Mouse (Mus musculus) erythroblast, embryonic 14.5 days (primary cell): ENCODE measurements around the gene Nectin1. TPM values are rescaled to one million over a fixed set of nuclear protein-coding genes. Genes with fewer than 3 reads are reported as not detected.
A peak's percentile ranks its signal among the peaks of the same experiment; 100 is the strongest.

Experiments used
- H3K27me3 ChIP-seq: 2 replicates; pipeline ENCODE4 v1.6.1; 2012; ENCODE audit warnings: inconsistent platforms; ENCODE audit not compliant: control insufficient read depth
- H3K36me3 ChIP-seq: 2 replicates; pipeline ENCODE4 v1.6.1; 2012; ENCODE audit warnings: mild to moderate bottlenecking, inconsistent platforms; ENCODE audit not compliant: control insufficient read depth
- H3K4me1 ChIP-seq: 2 replicates; pipeline ENCODE4 v1.6.1; 2012; ENCODE audit warnings: inconsistent platforms; ENCODE audit not compliant: control insufficient read depth
- H3K4me3 ChIP-seq: replicated peaks from 2 replicates; pipeline ENCODE3; 2012; ENCODE audit warnings: moderate library complexity, mild to moderate bottlenecking, inconsistent platforms
- H3K9me3 ChIP-seq: 2 replicates; pipeline ENCODE4 v1.6.1; 2012; ENCODE audit warnings: low read length, inconsistent platforms, mixed read lengths; ENCODE audit not compliant: control insufficient read depth
- GATA1 ChIP-seq: IDR thresholded peaks from 2 replicates; pipeline ENCODE4 v1.6.1; 2012; ENCODE audit warnings: low read length, inconsistent platforms, mixed read lengths
- TAL1 ChIP-seq: IDR thresholded peaks from 3 replicates; pipeline ENCODE4 v1.6.1; 2012; ENCODE audit warnings: low read length, inconsistent platforms, mixed read lengths
- polyA plus RNA-seq: library from polyadenylated mRNA; stranded (reverse); fragments of >175 nt; gene quantifications from 2 replicates; pipeline ENCODE4 v1.2.3, GENCODE M21; 2012

Nectin1 gene
- polyA plus RNA-seq, result 0.02 and 0.24 TPM in 2 replicates

DNA sequence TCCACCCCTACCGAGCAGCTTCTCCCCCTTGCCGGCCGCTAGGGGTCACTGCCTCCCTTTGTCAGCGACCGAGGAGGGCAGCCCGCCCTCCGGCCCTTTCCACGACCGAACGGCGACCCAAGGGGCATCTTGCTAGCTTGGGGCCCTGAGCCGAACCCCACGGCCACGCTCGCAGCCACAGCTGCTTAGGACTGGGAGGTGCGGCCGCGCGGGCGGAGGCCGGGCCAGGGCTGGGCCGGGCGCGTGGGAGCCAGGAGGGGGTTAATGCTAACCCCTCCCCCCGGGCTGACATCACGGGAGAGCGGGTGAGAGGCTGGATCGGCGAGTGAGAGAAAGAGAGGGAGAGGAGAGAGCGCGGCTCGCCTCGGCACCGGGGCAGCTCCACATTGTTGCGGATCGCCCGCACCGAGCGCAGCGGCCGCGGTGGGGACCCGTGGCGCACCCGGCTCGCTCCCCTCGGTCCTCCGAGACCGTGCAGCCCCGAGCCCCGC is at the start of gene Nectin1:
Gene Nectin1 (plus strand): TSS at position 338 of the 491 bp plus-strand sequence.
- peaks cover 55% of the 10 kb centered on the region for H3K27me3 ChIP-seq
- no peaks in the 10 kb centered on the region; the same call in none of the 2 replicates for H3K4me1 ChIP-seq
- no peaks in the 10 kb centered on the region for H3K9me3 ChIP-seq
- no peak for TF ChIP-seq GATA1
- H3K36me3 ChIP-seq, result no peaks in the 10 kb centered on the region
- peak within 1 kb of the TSS; percentile 58 for H3K4me3 ChIP-seq

DNA sequence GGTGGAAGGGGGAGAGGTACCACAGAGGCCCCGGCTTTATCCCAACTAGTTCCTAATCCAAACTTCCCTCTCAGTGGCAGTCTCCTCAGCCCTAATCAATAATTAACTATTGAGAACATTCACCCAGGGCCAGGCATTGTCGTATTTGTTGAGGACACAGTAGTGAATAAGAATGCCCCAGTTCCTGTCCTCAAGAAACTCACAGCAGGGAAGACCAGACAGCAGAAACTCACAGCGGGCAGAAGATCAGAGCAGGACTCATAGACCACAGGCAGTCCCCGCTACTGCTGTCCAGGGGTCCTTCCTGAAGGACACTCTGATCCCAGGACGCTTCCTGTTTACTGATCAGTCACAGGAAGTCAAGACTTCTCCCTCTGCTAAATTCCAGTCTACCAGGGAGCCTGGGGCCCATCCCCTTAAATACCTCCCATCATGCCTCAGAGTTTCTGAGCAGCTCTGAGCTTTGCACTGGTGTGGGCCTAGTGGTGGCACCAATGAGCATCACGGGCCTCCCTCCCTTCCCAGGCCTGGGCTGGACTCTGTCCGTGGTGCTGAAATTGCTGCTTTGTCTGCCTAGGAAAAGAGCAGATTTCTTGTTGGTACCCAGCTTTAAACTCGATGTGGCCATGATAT is 45.6 kb upstream of the Nectin1 start:
- Histone ChIP-seq H3K9me3 (no peaks in the 10 kb centered on the region), H3K36me3 (no peaks in the 10 kb centered on the region), H3K27me3 (no peaks in the 10 kb centered on the region), H3K4me1 (no peaks in the 10 kb centered on the region), H3K4me3 (no peak overlapping the region)
- TF ChIP-seq TAL1 (no peak), GATA1 (no peak)

DNA sequence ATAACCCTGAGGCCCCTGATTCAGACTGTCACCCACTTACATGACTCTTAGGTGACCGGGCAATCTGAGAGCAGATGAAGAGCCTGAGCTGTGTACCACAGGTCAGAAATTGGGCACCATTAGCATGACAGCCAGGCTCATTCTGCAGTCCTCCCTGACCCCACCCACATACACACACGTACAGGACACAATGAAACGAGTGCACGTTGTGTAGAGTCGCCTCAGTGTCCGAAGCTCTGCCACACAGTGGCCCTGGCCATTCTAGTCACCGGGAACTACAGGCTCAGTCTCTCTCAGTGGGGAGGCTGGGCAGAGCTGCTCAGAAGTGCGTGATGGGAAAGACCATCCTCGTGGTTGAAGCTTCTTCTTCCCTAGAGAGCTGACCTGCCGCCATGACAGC is 44.9 kb upstream of the Nectin1 start:
- no peaks in the 10 kb centered on the region for H3K9me3 ChIP-seq
- TF ChIP-seq GATA1 (no peak), TAL1 (no peak)
- H3K4me3 ChIP-seq, result no peak overlapping the region
- no peaks in the 10 kb centered on the region for H3K4me1 ChIP-seq
- H3K27me3 ChIP-seq, result no peaks in the 10 kb centered on the region
- no peaks in the 10 kb centered on the region for H3K36me3 ChIP-seq

DNA sequence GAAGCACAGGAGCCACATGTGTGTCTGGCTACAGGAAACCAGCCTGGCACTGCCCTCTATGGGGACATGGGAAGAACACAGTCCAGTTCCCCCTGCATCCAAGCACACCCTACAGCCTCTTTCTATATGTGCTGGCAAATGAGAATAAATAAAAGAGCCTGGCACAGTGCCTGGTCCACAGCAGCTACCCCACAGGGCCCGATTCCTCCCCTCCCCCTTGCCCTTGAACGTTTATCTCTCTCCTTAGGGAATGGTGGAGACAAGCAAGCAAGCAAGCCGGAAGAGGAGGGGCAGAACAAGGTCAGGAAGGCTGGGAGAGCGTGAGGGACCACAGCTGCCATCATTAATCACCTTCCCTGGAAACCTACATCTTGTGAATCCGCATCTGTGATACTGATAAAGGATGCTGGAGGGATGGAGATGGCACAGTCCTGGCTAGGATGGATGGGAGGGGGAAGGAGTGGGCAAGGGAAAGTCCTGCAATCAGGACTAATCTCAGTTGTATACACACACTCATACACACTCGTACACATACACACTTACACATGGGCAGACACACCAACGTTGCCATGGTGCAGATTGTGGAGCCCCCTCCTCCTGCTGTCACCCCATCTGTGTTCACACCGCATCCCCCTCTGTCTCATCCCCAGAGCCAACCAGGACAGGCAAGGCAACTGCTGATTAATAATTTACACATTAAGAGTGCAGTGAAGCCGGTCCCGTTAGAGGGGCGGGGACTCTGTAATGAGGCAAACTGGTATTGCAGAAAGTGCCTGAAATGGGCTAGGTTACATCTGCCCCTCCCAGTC is 44.2 kb upstream of the Nectin1 start:
- no peaks in the 10 kb centered on the region for H3K4me1 ChIP-seq
- H3K27me3 ChIP-seq, result no peaks in the 10 kb centered on the region
- TF ChIP-seq TAL1 (no peak), GATA1 (no peak)
- no peaks in the 10 kb centered on the region for H3K9me3 ChIP-seq
- H3K36me3 ChIP-seq, result no peaks in the 10 kb centered on the region
- H3K4me3 ChIP-seq, result no peak overlapping the region

DNA sequence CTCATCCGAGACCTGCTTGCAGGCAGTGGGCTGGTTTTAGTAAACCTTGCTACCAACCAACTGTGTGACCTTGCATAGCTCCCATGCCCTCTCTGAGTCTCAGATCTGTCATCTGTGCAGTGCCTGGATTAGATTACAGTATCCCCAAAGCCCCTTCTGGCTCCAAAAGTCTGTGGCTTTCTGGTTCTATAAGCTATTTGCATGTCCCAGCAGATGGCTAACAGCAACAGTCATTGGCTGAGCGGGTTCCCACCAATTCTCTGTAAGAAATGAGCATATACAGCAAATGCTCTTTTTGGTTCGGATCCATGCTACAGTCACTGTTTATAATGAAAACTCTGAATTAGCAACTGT is 43.6 kb upstream of the Nectin1 start:
- TF ChIP-seq TAL1 (no peak), GATA1 (no peak)
- no peaks in the 10 kb centered on the region for H3K36me3 ChIP-seq
- H3K27me3 ChIP-seq, result no peaks in the 10 kb centered on the region
- H3K4me1 ChIP-seq, result no peaks in the 10 kb centered on the region
- no peak overlapping the region for H3K4me3 ChIP-seq
- no peaks in the 10 kb centered on the region for H3K9me3 ChIP-seq

DNA sequence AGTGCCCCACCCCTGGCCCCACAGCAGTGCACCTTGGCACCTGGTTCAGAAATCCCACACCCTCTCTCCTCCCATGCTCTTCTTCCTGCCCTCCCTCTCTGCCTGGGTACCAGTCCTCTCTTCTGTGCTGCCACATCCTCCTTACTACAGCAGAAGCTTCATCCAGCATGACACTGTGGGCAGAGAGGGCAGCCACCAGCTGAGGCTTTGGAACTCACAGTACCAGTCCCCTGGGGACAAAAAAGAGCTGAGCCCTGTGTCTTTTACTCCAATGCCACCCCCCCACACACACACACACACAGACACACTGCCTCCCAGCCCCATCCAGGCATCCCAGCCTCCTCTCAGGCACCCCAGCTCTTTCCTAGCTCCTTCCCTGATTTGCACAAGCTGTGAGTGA is 42.0 kb upstream of the Nectin1 start:
- H3K27me3 ChIP-seq, result no peaks in the 10 kb centered on the region
- TF ChIP-seq TAL1, result no peak
- no peak for TF ChIP-seq GATA1

DNA sequence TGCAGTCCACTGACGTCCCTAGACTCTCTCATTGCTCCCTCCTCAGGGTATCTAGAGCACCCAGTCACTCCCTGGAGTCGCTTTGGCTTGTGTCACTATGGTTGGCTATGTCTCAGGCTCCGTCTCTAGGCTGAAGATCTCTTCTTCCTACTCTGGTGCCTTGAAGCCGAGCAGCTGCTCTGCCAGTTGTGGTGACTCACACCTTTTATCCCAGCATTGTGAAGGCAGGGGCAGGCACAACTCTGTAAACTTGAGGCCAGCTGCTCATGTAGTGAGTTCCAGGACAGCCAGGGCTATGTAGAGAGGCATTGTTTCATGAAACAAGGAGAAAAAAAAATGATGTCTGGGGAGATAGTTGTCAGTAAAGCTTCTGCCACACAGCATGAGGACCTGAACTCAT is 36.2 kb upstream of the Nectin1 start:
- TF ChIP-seq TAL1, result no peak
- TF ChIP-seq GATA1, result no peak
- Histone ChIP-seq H3K27me3 (no peaks in the 10 kb centered on the region), H3K9me3 (no peaks in the 10 kb centered on the region), H3K4me3 (no peak overlapping the region), H3K4me1 (no peaks in the 10 kb centered on the region), H3K36me3 (no peaks in the 10 kb centered on the region)

More for the DNA sequence above, 42.0 kb upstream of the Nectin1 start:
- H3K4me1 ChIP-seq, result no peaks in the 10 kb centered on the region
- H3K9me3 ChIP-seq, result no peaks in the 10 kb centered on the region
- H3K36me3 ChIP-seq, result no peaks in the 10 kb centered on the region
- no peak overlapping the region for H3K4me3 ChIP-seq

DNA sequence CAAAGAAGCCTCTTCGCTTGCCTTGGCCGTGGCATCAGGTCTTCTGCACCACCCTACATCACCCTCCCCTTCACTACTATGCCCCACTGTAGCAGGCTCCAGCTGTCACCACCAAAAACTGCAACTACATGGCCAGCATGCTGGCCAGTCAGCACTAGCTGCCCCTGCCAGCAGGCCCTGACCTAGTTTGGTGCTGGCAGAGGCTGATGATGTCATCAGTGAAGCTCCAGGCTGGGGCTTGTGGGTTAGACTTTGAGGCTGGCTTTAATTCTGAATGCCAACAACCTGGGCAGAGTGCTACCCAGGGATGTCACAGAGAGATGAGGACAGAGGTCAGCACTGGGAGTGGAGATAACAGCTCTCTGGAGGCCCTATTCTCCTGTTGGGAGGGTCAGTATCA is 35.1 kb upstream of the Nectin1 start:
- no peak overlapping the region for H3K4me3 ChIP-seq
- H3K36me3 ChIP-seq, result no peaks in the 10 kb centered on the region
- H3K4me1 ChIP-seq, result no peaks in the 10 kb centered on the region
- no peak for TF ChIP-seq TAL1
- TF ChIP-seq GATA1, result no peak
- no peaks in the 10 kb centered on the region for H3K9me3 ChIP-seq
- H3K27me3 ChIP-seq, result no peaks in the 10 kb centered on the region

DNA sequence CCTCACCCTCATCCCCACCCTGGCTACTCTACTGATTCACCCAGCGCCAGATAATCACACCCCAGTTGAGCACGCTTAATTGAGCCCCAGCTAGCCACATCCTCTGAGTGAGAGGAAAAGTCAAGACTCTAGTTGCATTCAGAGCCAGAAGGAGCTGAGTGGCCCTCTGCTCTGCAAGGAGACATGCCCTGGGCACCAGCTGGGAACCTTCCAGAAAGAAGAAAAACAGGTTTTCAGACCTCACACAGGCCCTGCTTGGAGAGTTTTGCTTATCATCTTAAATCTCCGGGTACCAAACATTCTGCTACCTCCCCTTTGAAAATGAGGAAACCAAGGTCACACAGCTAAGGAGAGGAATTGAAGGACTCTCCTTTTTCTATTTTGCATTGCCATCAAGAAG is 30.4 kb upstream of the Nectin1 start:
- Histone ChIP-seq H3K4me3 (no peak overlapping the region), H3K9me3 (no peaks in the 10 kb centered on the region), H3K27me3 (no peaks in the 10 kb centered on the region), H3K36me3 (no peaks in the 10 kb centered on the region), H3K4me1 (no peaks in the 10 kb centered on the region)
- TF ChIP-seq TAL1 (no peak), GATA1 (no peak)
